Mouse (Mus musculus): ENCODE data around the gene Scube3. TPM values are rescaled to one million over a fixed set of nuclear protein-coding genes. Genes with fewer than 3 reads are reported as not detected.

Gene Scube3
- polyA plus RNA-seq, 1 experiment from 2014 or later: 8.6 TPM

Other genes starting within 250 kb of the Scube3 start
- 35.5 and 43.6 TPM in 2 replicates for gene Anks1, start 232.8 kb upstream of the Scube3 start, polyA plus RNA-seq (2014; fragmentation: Nextera tagmentation; extraction: Ambion mirVana)
- gene Taf11, start 232.3 kb upstream of the Scube3 start, polyA plus RNA-seq (2014; fragmentation: Nextera tagmentation; extraction: Ambion mirVana): 89.5 and 93.9 TPM in 2 replicates
- gene Tcp11, start 61.5 kb upstream of the Scube3 start, polyA plus RNA-seq (2014; fragmentation: Nextera tagmentation; extraction: Ambion mirVana): 0.99 and 1.3 TPM in 2 replicates
- 27.6 and 29.5 TPM in 2 replicates for gene Zfp523, start 35.0 kb downstream of the Scube3 start, polyA plus RNA-seq (2014; fragmentation: Nextera tagmentation; extraction: Ambion mirVana)
- 1.8 and 2.9 TPM in 2 replicates for gene Def6, start 65.6 kb downstream of the Scube3 start, polyA plus RNA-seq (2014; fragmentation: Nextera tagmentation; extraction: Ambion mirVana)
- gene Ppard, start 90.6 kb downstream of the Scube3 start, polyA plus RNA-seq (2014; fragmentation: Nextera tagmentation; extraction: Ambion mirVana): 1.7 and 3.5 TPM in 2 replicates
- gene Fance, start 171.4 kb downstream of the Scube3 start, polyA plus RNA-seq (2014; fragmentation: Nextera tagmentation; extraction: Ambion mirVana): 18.7 and 22.5 TPM in 2 replicates
- 445 and 475 TPM in 2 replicates for gene Rpl10a, start 186.3 kb downstream of the Scube3 start, polyA plus RNA-seq (2014; fragmentation: Nextera tagmentation; extraction: Ambion mirVana)
- gene Tead3, start 208.7 kb downstream of the Scube3 start, polyA plus RNA-seq (2014; fragmentation: Nextera tagmentation; extraction: Ambion mirVana): 3.7 and 5.1 TPM in 2 replicates
- 2.9 and 4.1 TPM in 2 replicates for gene Tulp1, start 223.1 kb downstream of the Scube3 start, polyA plus RNA-seq (2014; fragmentation: Nextera tagmentation; extraction: Ambion mirVana)

Measured in hindbrain, embryonic 11.5 days (tissue).